Mouse (Mus musculus): Measurements from ENCODE around the gene Olfr322.
"Not testable (repeated sequence)": the region's sequence is repeated elsewhere in the genome, so short reads cannot be mapped to it uniquely, and the experiment has no call there.

Olfr322 gene

GRCm38 (mm10) chr11:58658596-58658995, at the start of gene Olfr322:
Gene Olfr322 (plus strand): TSS chr11:58658782.
- DNase-seq = no peak

GRCm38 (mm10) chr11:58613359-58613758, 45.2 kb upstream of the Olfr322 start:
- DNase-seq = no peak

GRCm38 (mm10) chr11:58614526-58614925, 44.1 kb upstream of the Olfr322 start:
- DNase-seq = no peak

GRCm38 (mm10) chr11:58615975-58616374, 42.6 kb upstream of the Olfr322 start, which contains the start of gene 2210407C18Rik:
Gene 2210407C18Rik (minus strand): TSS chr11:58616075.
- no peak for DNase-seq

- no peak for DNase-seq
These were observed 40.2 kb upstream of the Olfr322 start for GRCm38 (mm10) chr11:58618369-58618768.

DNA sequence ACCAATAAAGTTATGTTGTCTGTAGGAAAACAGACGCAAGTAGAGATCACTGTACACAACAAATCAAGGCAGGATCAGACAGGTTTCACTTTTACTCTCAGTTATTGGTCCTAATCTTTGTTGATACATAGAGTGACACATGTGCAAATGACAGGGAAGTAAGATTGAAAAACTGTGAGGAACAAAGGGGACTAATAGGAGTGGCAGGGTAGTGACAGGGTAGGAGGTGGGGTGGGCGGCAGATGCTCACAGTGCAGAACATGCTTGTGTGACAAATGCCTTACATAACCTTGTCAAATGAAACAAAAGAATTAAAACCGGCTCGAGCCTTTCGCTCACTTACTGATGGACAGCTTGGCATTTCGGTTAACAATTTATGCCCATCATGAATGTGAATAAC, 39.8 kb upstream of the Olfr322 start:
- no peak for DNase-seq

- no peak for DNase-seq
These were observed 32.4 kb upstream of the Olfr322 start for GRCm38 (mm10) chr11:58626146-58626545.

GRCm38 (mm10) chr11:58630401-58630800, 28.2 kb upstream of the Olfr322 start, which contains the start of gene Olfr323:
Gene Olfr323 (minus strand): TSS chr11:58630501.
- DNase-seq = no peak

GRCm38 (mm10) chr11:58634878-58635277, 23.7 kb upstream of the Olfr322 start:
- no peak for DNase-seq

- DNase-seq = peak; percentile 72
These were observed 22.1 kb upstream of the Olfr322 start for GRCm38 (mm10) chr11:58636376-58636977.

DNA sequence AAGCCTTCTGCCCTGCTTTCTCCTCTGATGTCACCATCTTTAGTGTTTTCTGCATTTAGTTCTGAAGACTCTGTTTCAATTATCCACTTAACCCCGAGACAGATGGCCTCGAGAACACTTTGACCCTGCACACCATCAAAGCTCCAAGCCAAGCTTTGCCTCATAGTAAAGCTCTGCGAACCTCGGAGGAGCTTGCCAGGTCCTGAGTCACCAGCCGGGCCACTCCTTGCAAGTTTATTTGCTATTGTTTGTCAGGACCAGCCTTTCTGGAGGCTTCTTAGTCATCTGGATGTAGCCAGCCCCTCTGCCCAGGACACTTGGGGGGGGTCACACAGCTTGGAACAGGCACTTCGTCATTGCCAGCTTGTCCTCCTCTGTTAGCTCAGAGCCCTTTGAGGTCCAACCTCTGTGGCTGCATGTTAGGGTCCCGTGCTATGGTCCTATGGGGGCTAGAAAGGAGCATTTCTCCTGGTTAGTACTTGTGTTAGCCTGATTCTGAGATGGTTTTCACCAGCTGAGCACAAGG, 20.3 kb upstream of the Olfr322 start:
- DNase-seq = no peak

- peak; percentile 19 for DNase-seq
These were observed 18.2 kb upstream of the Olfr322 start, which contains the start of gene Trim58 for GRCm38 (mm10) chr11:58640272-58640867. Gene Trim58 (plus strand): TSS chr11:58640465.

DNA sequence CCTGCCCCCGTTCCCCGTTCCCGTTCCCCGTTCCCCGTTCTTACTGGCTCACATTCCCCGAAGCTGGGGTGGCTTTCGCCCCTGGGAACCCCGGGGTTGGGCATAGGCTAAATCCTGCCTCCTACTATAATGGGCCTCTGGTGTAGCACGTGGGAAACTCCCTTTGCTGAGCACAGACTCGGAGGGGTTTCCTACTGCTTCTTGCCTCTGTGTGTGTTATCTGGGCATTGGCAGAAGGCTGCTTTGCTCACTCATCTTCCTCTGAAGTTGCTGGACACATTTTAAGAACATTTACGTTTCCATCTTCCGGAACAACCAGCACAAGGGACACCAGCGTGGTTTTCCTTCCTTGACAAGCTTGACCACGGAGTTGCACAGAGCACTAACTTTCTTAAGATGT, 17.5 kb upstream of the Olfr322 start:
- DNase-seq = no peak

- no peak for DNase-seq
These were observed 16.8 kb upstream of the Olfr322 start for GRCm38 (mm10) chr11:58641638-58642358.

DNA sequence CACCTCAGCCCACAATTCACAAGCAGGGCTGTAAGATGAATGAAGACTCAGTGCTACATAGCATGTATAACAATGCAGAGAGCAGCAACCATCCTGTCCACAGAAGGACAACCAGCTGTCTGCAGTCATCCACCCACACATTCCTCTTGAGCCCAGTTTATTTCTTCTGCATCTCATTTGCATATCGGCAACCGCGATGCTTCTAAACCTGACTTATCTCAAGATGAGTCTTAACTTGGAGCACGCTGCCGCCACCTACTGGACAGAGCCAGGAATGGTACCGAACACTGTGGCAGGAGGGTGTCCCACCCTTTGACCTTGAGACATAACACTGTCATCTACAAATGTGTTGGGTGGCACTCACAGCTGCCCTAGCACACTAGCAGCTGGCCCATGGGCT, 15.2 kb upstream of the Olfr322 start:
- DNase-seq = peak; percentile 85

GRCm38 (mm10) chr11:58655151-58655550, 3.4 kb upstream of the Olfr322 start:
- no peak for DNase-seq

DNA sequence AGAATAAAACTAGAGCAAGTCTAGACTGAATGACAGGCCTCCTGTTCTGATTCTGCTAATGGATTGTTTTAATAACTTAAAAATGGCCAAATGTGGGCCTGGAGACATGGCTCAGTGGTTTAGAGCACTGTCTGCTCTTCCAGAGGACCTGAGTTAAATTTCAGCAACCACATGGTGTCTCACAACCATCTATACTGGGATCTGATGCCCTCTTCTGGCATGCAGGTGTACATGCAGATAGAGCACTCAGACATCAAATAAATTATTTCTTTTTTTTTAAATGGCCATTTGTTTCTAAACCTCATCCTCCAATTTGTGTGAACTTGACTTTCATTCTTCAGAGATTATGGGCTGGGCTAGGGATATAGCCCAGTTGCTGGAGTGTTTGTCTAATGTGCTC, 10.7 kb downstream of the Olfr322 start:
- DNase-seq = no peak

DNA sequence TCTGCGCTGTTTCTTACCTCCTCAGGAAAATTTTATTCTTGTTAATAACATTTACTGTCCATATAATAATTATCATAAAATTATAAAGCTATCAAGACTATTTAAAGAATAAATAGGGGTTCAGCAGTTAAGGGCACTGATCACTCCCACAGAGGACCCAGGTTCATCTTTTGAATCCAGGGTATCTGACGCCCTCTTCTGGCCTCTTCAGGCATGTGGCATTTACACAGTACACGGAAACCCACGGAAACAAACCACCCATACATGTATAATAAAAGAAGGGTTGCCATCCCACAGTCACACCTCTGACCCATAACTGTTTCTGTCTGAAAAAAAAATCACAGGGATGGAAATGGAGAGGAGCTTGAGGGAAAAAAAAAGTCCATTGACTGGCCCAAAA, 13.2 kb downstream of the Olfr322 start:
- no peak for DNase-seq

- no peak for DNase-seq
These were observed 22.2 kb downstream of the Olfr322 start, which contains the start of gene Olfr320 for GRCm38 (mm10) chr11:58680799-58681198. Gene Olfr320 (plus strand): TSS chr11:58681099.

GRCm38 (mm10) chr11:58698862-58699261, 40.3 kb downstream of the Olfr322 start, which contains the start of gene Olfr319:
Gene Olfr319 (plus strand): TSS chr11:58699162.
- DNase-seq = no peak

GRCm38 (mm10) chr11:58709086-58709485, 50.5 kb downstream of the Olfr322 start:
- no peak for DNase-seq

DNA sequence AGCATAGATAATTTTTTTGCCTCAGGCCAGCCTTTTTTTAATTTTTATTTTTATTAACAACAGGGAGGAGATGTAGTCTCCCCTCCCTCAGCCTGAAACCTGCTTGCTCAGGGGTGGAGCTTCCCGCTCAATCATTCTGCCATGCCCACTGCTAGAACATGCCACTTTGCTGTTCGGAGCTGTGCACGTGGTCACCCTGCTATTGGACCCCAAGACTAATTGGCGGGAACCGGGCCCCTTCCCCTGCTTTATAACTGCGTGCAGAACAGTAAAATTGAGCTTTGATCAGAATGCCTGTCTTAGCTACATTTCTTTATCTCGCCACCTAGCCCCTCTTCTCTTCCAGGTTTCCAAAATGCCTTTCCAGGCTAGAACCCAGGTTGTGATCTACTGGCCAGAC, 59.1 kb downstream of the Olfr322 start:
- DNase-seq = not testable (repeated sequence)
